In genomic region chr8:94387785-94388184, GRCm38 (mm10) we compare ENCODE assay signal across 8 mouse cellular contexts. TPM values are rescaled to one million over a fixed set of nuclear protein-coding genes. Genes with fewer than 3 reads are reported as not detected.
A peak's percentile ranks its signal among the peaks of the same experiment; 100 is the strongest.
DNase-seq lines count a peak whose midpoint lies in the region; ATAC-seq and TF ChIP-seq lines count a peak whose summit lies in the region.

No protein-coding gene starts in this region.

- H3K9me3 ChIP-seq in kidney, embryonic 16.5 days (ENCODE audit: low read length): no peaks in the 10 kb centered on the region
- H3K9me3 ChIP-seq in hindbrain, embryonic 13.5 days: no peaks in the 10 kb centered on the region
- no peaks in the 10 kb centered on the region for H3K9me3 ChIP-seq in midbrain, embryonic 15.5 days

- H3K36me3 ChIP-seq in kidney, embryonic 16.5 days (ENCODE audit: insufficient read depth, low read length): peaks cover 30% of the 10 kb centered on the region
- H3K36me3 ChIP-seq in hindbrain, embryonic 13.5 days: peaks cover 36% of the 10 kb centered on the region
- H3K36me3 ChIP-seq in midbrain, embryonic 15.5 days (replicated peaks): peaks cover 31% of the 10 kb centered on the region

- TF ChIP-seq POLR2A in bone marrow, adult 2 months (IDR thresholded peaks at IDR 0.05; ENCODE audit: borderline replicate concordance, control insufficient read depth, low read depth, low read length): no peak

- H3K27ac ChIP-seq in kidney, embryonic 16.5 days (ENCODE audit: low read length): peak overlapping the region; percentile 70
- peak overlapping the region; percentile 31 for H3K27ac ChIP-seq in bone marrow, adult 2 months (ENCODE audit: control insufficient read depth, insufficient read depth, low read depth, low read length, poor library complexity)
- H3K27ac ChIP-seq in hindbrain, embryonic 13.5 days: no peak overlapping the region
- 0 out of 2 replicates have a peak overlapping the region, but pooled peaks have one; percentile 6 for H3K27ac ChIP-seq in midbrain, embryonic 15.5 days

- intact Hi-C loops in left cerebral cortex, postnatal 36 days (cut with DNase I): loop anchor here (2.0 kb wide), 1 partner anchor 45 kb away; no protein-coding TSS in a partner anchor

- H3K4me1 ChIP-seq in kidney, embryonic 16.5 days (ENCODE audit: insufficient read depth, low read length): peaks cover 13% of the 10 kb centered on the region
- peaks cover 1% of the 10 kb centered on the region; the same call in 1 of the 2 replicates for H3K4me1 ChIP-seq in bone marrow, adult 2 months (ENCODE audit: control insufficient read depth, insufficient read depth, low read length)
- peaks cover 22% of the 10 kb centered on the region for H3K4me1 ChIP-seq in hindbrain, embryonic 13.5 days (replicated peaks)
- H3K4me1 ChIP-seq in midbrain, embryonic 15.5 days: peaks cover 23% of the 10 kb centered on the region

- H3K4me3 ChIP-seq in kidney, embryonic 16.5 days (ENCODE audit: low read length): peak overlapping the region; percentile 67
- peak overlapping the region; percentile 93 for H3K4me3 ChIP-seq in bone marrow, adult 2 months (replicated peaks; ENCODE audit: control insufficient read depth, low read depth, low read length)
- peak overlapping the region; percentile 84 for H3K4me3 ChIP-seq in hindbrain, embryonic 13.5 days
- H3K4me3 ChIP-seq in midbrain, embryonic 15.5 days: peak overlapping the region; percentile 88

- no peaks in the 10 kb centered on the region for H3K27me3 ChIP-seq in kidney, embryonic 16.5 days (ENCODE audit: insufficient read depth, low read length)
- H3K27me3 ChIP-seq in hindbrain, embryonic 13.5 days: no peaks in the 10 kb centered on the region
- H3K27me3 ChIP-seq in midbrain, embryonic 15.5 days (replicated peaks): no peaks in the 10 kb centered on the region

- H3K9ac ChIP-seq in kidney, embryonic 16.5 days (replicated peaks; ENCODE audit: low read length): peak overlapping the region; percentile 94
- H3K9ac ChIP-seq in hindbrain, embryonic 13.5 days: peak overlapping the region; percentile 92
- H3K9ac ChIP-seq in midbrain, embryonic 15.5 days: peak overlapping the region; percentile 96

- H3K4me2 ChIP-seq in kidney, embryonic 16.5 days (replicated peaks; ENCODE audit: low read depth, low read length): peak overlapping the region; percentile 81
- H3K4me2 ChIP-seq in hindbrain, embryonic 13.5 days: peak overlapping the region; percentile 89
- peak overlapping the region; percentile 92 for H3K4me2 ChIP-seq in midbrain, embryonic 15.5 days

- 29% methylated on average over 6 of the region's 6 CpGs for WGBS in kidney, embryonic 16.5 days
- WGBS in bone marrow, adult 2 months: 18% methylated on average over 6 of the region's 6 CpGs
- 33% methylated on average over 6 of the region's 6 CpGs for whole genome bisulfite sequencing in hindbrain, embryonic 13.5 days
- WGBS in midbrain, embryonic 15.5 days: 35% methylated on average over 6 of the region's 6 CpGs

- ATAC-seq in kidney, embryonic 16.5 days (ENCODE audit: low FRiP score, low TSS enrichment): no peak
- ATAC-seq in hindbrain, embryonic 13.5 days (ENCODE audit: low FRiP score): no peak
- ATAC-seq in midbrain, embryonic 15.5 days (replicated peaks): no peak

- no peak for TF ChIP-seq CTCF in bone marrow, adult 2 months (IDR thresholded peaks at IDR 0.05; ENCODE audit: control insufficient read depth, insufficient read depth, low read length)

- no peak for DNase-seq in kidney, adult 9 months
- no peak for DNase-seq in left cerebral cortex, postnatal 36 days (ENCODE audit: low spot score in 2 of 2)
- DNase-seq in thymus, adult 18-20 months: no peak
- DNase-seq in cerebellum, adult 9-10 months: no peak

RNA-seq across cellular contexts. Expression of gene Herpud1, which starts 1.5 kb away (rescaled TPM):
- 82.9 and 87.9 TPM in 2 replicates for polyA plus RNA-seq in kidney, embryonic 16.5 days (2015; fragmentation: Nextera tagmentation; extraction: Ambion mirVana)
- 69.2 and 70.5 TPM in 2 replicates for polyA plus RNA-seq in bone marrow, adult 2 months (2011; ENCODE audit: insufficient read depth, insufficient read length, low replicate concordance, missing spikeins)
- polyA plus RNA-seq in hindbrain, embryonic 13.5 days (2015; fragmentation: Nextera tagmentation; extraction: Ambion mirVana): 55.8 and 59.3 TPM in 2 replicates
- 69.3 and 76.4 TPM in 2 replicates for polyA plus RNA-seq in midbrain, embryonic 15.5 days (2015; fragmentation: Nextera tagmentation; extraction: Ambion mirVana)
- 10 to 100 TPM; 65.9 to 66.1 TPM for total RNA-seq in left cerebral cortex, postnatal 36 days (2021)

RNA-seq across cellular contexts. Expression of gene Nlrc5, which starts 46.4 kb away (rescaled TPM):
- 0.15 TPM in 1 of 2 replicates, not detected in the other for polyA plus RNA-seq in kidney, embryonic 16.5 days (2015; fragmentation: Nextera tagmentation; extraction: Ambion mirVana)
- 16.5 TPM in 2 replicates for polyA plus RNA-seq in bone marrow, adult 2 months (2011; ENCODE audit: insufficient read depth, insufficient read length, low replicate concordance, missing spikeins)
- 0.13 and 0.29 TPM in 2 replicates for polyA plus RNA-seq in hindbrain, embryonic 13.5 days (2015; fragmentation: Nextera tagmentation; extraction: Ambion mirVana)
- polyA plus RNA-seq in midbrain, embryonic 15.5 days (2015; fragmentation: Nextera tagmentation; extraction: Ambion mirVana): 0.45 and 0.52 TPM in 2 replicates
- total RNA-seq in left cerebral cortex, postnatal 36 days (2021): under 1 TPM; 0.42 to 0.95 TPM

RNA-seq across cellular contexts. Expression of gene Slc12a3, which starts 58.8 kb away (rescaled TPM):
- 14.5 and 16.6 TPM in 2 replicates for polyA plus RNA-seq in kidney, embryonic 16.5 days (2015; fragmentation: Nextera tagmentation; extraction: Ambion mirVana)
- 4.4 and 11.8 TPM in 2 replicates for polyA plus RNA-seq in bone marrow, adult 2 months (2011; ENCODE audit: insufficient read depth, insufficient read length, low replicate concordance, missing spikeins)
- 0.14 and 0.19 TPM in 2 replicates for polyA plus RNA-seq in hindbrain, embryonic 13.5 days (2015; fragmentation: Nextera tagmentation; extraction: Ambion mirVana)
- 0.05 and 0.06 TPM in 2 replicates for polyA plus RNA-seq in midbrain, embryonic 15.5 days (2015; fragmentation: Nextera tagmentation; extraction: Ambion mirVana)
- 1 to 10 TPM in 1 of 2 experiments, under 1 TPM in 1; 0.25 to 1.3 TPM for total RNA-seq in left cerebral cortex, postnatal 36 days (2021)

Comparison
In these comparisons a context has a peak if more than half of its experiments do, and no peak if none do; other contexts are left out.
1. RNA of gene Nlrc5, which starts 46.4 kb away (polyA plus RNA-seq): 16.5 TPM in bone marrow, adult 2 months; 0.45 to 0.52 TPM in midbrain, embryonic 15.5 days, 0.13 to 0.29 TPM in hindbrain, embryonic 13.5 days and 0.15 TPM in kidney, embryonic 16.5 days; every median in the first group is over 10 times any median in the second.
2. Peak in every context shown above with its lines, with median percentiles within 50 percentile points of each other: H3K4me2 ChIP-seq, H3K4me3 ChIP-seq and H3K9ac ChIP-seq.